Mouse (Mus musculus) limb, embryonic 14.5 days (tissue): Measurements from ENCODE around the gene Fam76b. TPM values are rescaled to one million over a fixed set of nuclear protein-coding genes. Genes with fewer than 3 reads are reported as not detected.

ENCODE experiments used
- ATAC-seq: fragments of 200-750 bp; cut with Nextera tagmentation; 2 replicates; pipeline ENCODE4 v1.8.0; 2017; ENCODE audit warnings: low read depth, moderate number of reproducible peaks, moderate TSS enrichment; ENCODE audit not compliant: low FRiP score
- DNase-seq: peaks from one replicate; pipeline ENCODE4 v3.0.0-alpha.2; 2015; ENCODE audit warnings: low spot score
- H3K27ac ChIP-seq: fragments of 300-500 bp; sonication (generic); replicated peaks from 2 replicates; pipeline ENCODE4 v1.5.1; 2014; ENCODE audit warnings: low read depth, mild to moderate bottlenecking, low read length, moderate library complexity, mixed read lengths
- H3K27me3 ChIP-seq: fragments of 300-500 bp; sonication (generic); 2 replicates; pipeline ENCODE4 v1.6.1; 2014; ENCODE audit warnings: low read length, mixed read lengths; ENCODE audit not compliant: control insufficient read depth, insufficient read depth
- H3K36me3 ChIP-seq: fragments of 300-500 bp; sonication (generic); 2 replicates; pipeline ENCODE4 v1.6.1; 2014; ENCODE audit warnings: mild to moderate bottlenecking, low read length, moderate library complexity, mixed read lengths; ENCODE audit not compliant: control insufficient read depth, insufficient read depth
- H3K4me1 ChIP-seq: fragments of 300-500 bp; sonication (generic); 2 replicates; pipeline ENCODE4 v1.6.1; 2014; ENCODE audit warnings: antibody characterized with exemption, low read length, mixed read lengths; ENCODE audit not compliant: control insufficient read depth, insufficient read depth
- H3K4me2 ChIP-seq: fragments of 300-500 bp; sonication (generic); replicated peaks from 2 replicates; pipeline ENCODE4 v1.6.1; 2014; ENCODE audit warnings: low read depth, mild to moderate bottlenecking, low read length, moderate library complexity; ENCODE audit not compliant: severe bottlenecking
- H3K4me3 ChIP-seq: fragments of 300-500 bp; sonication (generic); replicated peaks from 2 replicates; pipeline ENCODE4 v1.5.1; 2014; ENCODE audit warnings: low read length
- H3K9ac ChIP-seq: fragments of 300-500 bp; sonication (generic); 2 replicates; pipeline ENCODE4 v1.6.1; 2014; ENCODE audit warnings: mild to moderate bottlenecking, low read depth, low read length, moderate library complexity; ENCODE audit not compliant: severe bottlenecking
- H3K9me3 ChIP-seq: fragments of 300-500 bp; sonication (generic); 2 replicates; pipeline ENCODE4 v1.6.1; 2016; ENCODE audit warnings: low read length; ENCODE audit not compliant: control insufficient read depth
- POLR2A ChIP-seq: fragments of 200-500 bp; IDR thresholded peaks from 2 replicates; pipeline ENCODE4 v1.8.0; 2012; ENCODE audit warnings: inconsistent platforms, mild to moderate bottlenecking, moderate library complexity, borderline replicate concordance; ENCODE audit not compliant: insufficient read depth, insufficient read length; ENCODE audit errors: extremely low read depth
- WGBS: fragments of 180-500 bp; shearing (Covaris S2); extraction: QIAGEN DNeasy Blood & Tissue Kit; methylation state at CpG from one replicate; pipeline ENCODE4 v1.1.7; 2014; 5-methylcytosine and 5-hydroxymethylcytosine counted together
- polyA plus RNA-seq, 2 experiments: library from polyadenylated mRNA; depleted of rRNA in 1 of 2; stranded (reverse) in 1 of 2; unstranded in 1 of 2; fragments of >200 nt; fragmentation: Nextera tagmentation in 1 of 2; extraction: Ambion mirVana in 1 of 2; gene quantifications; 2 replicates each; pipeline versions ENCODE4 v1.2.1 to v1.2.3; 2012 to 2014

The Fam76b gene
- polyA plus RNA-seq, 2 experiments: 24.2 to 34.6 TPM

DNA sequence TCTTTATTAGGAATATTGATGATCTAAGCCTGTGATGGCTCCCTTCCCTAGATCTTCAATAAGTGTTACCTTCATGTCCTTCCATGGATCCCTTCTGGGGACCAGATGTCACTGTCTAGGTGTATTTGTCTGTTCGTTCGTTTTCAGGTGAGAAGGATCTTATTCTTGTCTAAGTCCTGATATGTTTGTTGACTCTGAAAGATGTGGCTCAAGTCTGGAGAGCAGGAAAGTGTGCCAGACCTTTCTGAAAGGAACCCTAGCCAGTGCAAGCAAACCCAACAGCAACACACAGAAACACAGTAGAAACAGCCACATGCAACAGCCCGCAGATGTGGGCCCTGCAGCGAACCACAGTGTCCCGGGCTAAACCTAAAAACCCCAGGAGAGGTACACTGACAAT lies 61.5 kb downstream of the Fam76b start:
- H3K4me2 ChIP-seq: no peak overlapping the region
- TF ChIP-seq POLR2A: no peak
- H3K9ac ChIP-seq: no peak overlapping the region
- no peak overlapping the region for H3K27ac ChIP-seq
- no peak overlapping the region for H3K4me3 ChIP-seq
- 0 out of 2 replicates have a peak, but pooled peaks cover 4% of the 10 kb centered on the region for H3K4me1 ChIP-seq
- no peaks in the 10 kb centered on the region for H3K36me3 ChIP-seq
- peaks cover 4% of the 10 kb centered on the region; the same call in 1 of the 2 replicates for H3K9me3 ChIP-seq
- no peaks in the 10 kb centered on the region for H3K27me3 ChIP-seq
- DNase-seq: no peak
- WGBS: 80% methylated on average over 5 of the region's 5 CpGs
- ATAC-seq: no peak

- Histone ChIP-seq H3K4me3 (no peak overlapping the region), H3K9ac (no peak overlapping the region), H3K36me3 (no peaks in the 10 kb centered on the region), H3K27ac (no peak overlapping the region), H3K9me3 (peaks cover 4% of the 10 kb centered on the region; the same call in 1 of the 2 replicates), H3K27me3 (no peaks in the 10 kb centered on the region), H3K4me1 (0 out of 2 replicates have a peak, but pooled peaks cover 4% of the 10 kb centered on the region), H3K4me2 (no peak overlapping the region)
- WGBS: 5% methylated on average over 9 of the region's 9 CpGs
- peak; percentile 76; the same call in 1 of the 2 replicates for ATAC-seq
- DNase-seq: peak; percentile 82
- no peak for TF ChIP-seq POLR2A
Observed at GRCm38 (mm10) chr9:13889657-13890056, 62.1 kb downstream of the Fam76b start.

DNA sequence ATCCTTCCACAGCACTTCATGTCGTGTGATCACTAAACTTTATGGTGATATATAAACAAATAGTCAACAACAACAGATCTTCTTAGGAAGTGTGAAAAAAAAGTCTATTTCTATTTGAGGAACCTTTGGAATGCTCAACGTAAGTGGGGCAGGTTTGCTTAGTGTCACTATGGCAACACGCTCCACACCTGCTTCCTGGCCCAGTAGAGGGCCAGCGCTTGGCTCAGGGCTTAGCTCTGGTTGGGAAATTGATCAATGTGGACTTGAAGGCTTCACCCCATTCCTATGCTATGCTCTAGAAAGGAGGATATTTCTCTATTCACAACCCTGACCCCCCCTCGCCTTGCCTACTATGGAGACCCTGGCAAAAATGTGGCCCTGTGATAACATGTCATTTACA lies 62.7 kb downstream of the Fam76b start:
- H3K9me3 ChIP-seq: peaks cover 4% of the 10 kb centered on the region; the same call in 1 of the 2 replicates
- 57% methylated on average over 5 of the region's 5 CpGs for WGBS
- no peak for ATAC-seq
- H3K4me3 ChIP-seq: no peak overlapping the region
- H3K27ac ChIP-seq: no peak overlapping the region
- H3K4me1 ChIP-seq: 0 out of 2 replicates have a peak, but pooled peaks cover 4% of the 10 kb centered on the region
- no peaks in the 10 kb centered on the region for H3K36me3 ChIP-seq
- no peak for TF ChIP-seq POLR2A
- no peak overlapping the region for H3K9ac ChIP-seq
- H3K4me2 ChIP-seq: no peak overlapping the region
- H3K27me3 ChIP-seq: no peaks in the 10 kb centered on the region
- no peak for DNase-seq

- H3K4me1 ChIP-seq: 0 out of 2 replicates have a peak, but pooled peaks cover 4% of the 10 kb centered on the region
- H3K4me2 ChIP-seq: no peak overlapping the region
- H3K9me3 ChIP-seq: peaks cover 4% of the 10 kb centered on the region; the same call in 1 of the 2 replicates
- no peak for ATAC-seq
- no peak overlapping the region for H3K27ac ChIP-seq
- TF ChIP-seq POLR2A: no peak
- DNase-seq: no peak
- WGBS: 89% methylated on average over 6 of the region's 6 CpGs
- H3K36me3 ChIP-seq: no peaks in the 10 kb centered on the region
- H3K4me3 ChIP-seq: no peak overlapping the region
- H3K27me3 ChIP-seq: no peaks in the 10 kb centered on the region
- no peak overlapping the region for H3K9ac ChIP-seq
Observed at GRCm38 (mm10) chr9:13891888-13892287, 64.4 kb downstream of the Fam76b start.

DNA sequence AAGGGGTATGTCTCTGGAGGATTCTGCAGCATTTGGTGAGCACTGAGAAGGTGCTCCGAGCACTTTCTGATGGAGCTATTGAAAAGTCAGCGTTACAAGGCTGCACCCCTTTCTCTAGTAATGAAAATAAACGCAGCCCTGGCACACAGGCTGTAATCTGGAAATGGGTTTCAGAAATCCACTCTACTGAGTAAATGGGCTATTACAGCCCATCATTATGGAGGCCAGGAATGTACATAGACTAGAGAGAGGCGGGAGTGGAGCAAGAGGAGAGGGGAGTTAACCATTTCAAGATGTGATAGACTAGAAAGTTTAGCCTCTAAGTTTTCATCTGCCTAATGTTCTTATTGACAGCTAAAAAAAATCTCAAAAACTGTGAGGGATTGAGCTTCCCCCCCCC lies 65.5 kb downstream of the Fam76b start:
- 19% methylated on average over 4 of the region's 4 CpGs for WGBS

GRCm38 (mm10) chr9:13894491-13894890 lies 67.0 kb downstream of the Fam76b start:
- Histone ChIP-seq H3K9me3 (peaks cover 4% of the 10 kb centered on the region; the same call in 1 of the 2 replicates), H3K27ac (no peak overlapping the region), H3K36me3 (no peaks in the 10 kb centered on the region), H3K4me1 (0 out of 2 replicates have a peak, but pooled peaks cover 4% of the 10 kb centered on the region), H3K4me3 (no peak overlapping the region), H3K27me3 (no peaks in the 10 kb centered on the region), H3K4me2 (no peak overlapping the region), H3K9ac (no peak overlapping the region)
- 66% methylated on average over 8 of the region's 8 CpGs for WGBS
- no peak for TF ChIP-seq POLR2A
- DNase-seq (no peak), ATAC-seq (no peak)

More for the DNA sequence above, 65.5 kb downstream of the Fam76b start:
- H3K36me3 ChIP-seq: no peaks in the 10 kb centered on the region
- DNase-seq: peak; percentile 40
- H3K27me3 ChIP-seq: no peaks in the 10 kb centered on the region
- ATAC-seq: peak; percentile 73; the same call in 1 of the 2 replicates
- H3K4me3 ChIP-seq: no peak overlapping the region
- peaks cover 4% of the 10 kb centered on the region; the same call in 1 of the 2 replicates for H3K9me3 ChIP-seq
- no peak overlapping the region for H3K4me2 ChIP-seq
- no peak for TF ChIP-seq POLR2A
- H3K27ac ChIP-seq: no peak overlapping the region; the same call in 1 of the 2 replicates
- no peak overlapping the region for H3K9ac ChIP-seq
- 0 out of 2 replicates have a peak, but pooled peaks cover 4% of the 10 kb centered on the region for H3K4me1 ChIP-seq
